Mouse (Mus musculus): ENCODE results near the gene Gm6367. TPM values are rescaled to one million over a fixed set of nuclear protein-coding genes. Genes with fewer than 3 reads are reported as not detected.
"Not testable (repeated sequence)": the region's sequence is repeated elsewhere in the genome, so short reads cannot be mapped to it uniquely, and the experiment has no call there.

Gene Gm6367
- not detected in 2 replicates for polyA plus RNA-seq (2012; rRNA removed)

DNA sequence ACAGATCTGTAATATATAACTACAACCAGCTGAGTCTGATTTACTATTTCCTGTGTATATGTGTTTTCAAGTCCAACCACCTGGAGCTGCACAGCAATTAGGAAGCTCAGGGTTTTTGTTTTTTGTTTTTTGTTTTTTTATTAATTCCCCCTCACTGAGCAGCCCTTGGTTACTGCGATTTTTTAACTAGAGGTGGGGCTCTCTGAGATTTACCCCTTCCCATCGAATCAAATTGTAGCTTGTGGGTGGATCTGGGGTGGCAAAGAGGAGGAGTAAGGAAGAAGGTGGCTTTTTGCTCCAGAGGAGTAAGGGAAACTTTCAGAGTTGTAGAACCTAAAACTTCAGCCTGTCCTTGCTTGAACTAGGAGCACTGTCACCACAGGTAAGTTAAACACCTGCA is at the start of gene Gm6367:
Gene Gm6367, plus strand, starts transcription at position 301 of the 400 bp plus-strand sequence.
- no CpG with 5 or more reads among the region's 2 CpGs for WGBS
- DNase-seq (ENCODE audit: low read depth, low spot score) = not testable (repeated sequence)

Other genes starting within 250 kb of the Gm6367 start
- 0.17 TPM in 1 of 2 replicates, not detected in the other for gene Gm3183, start 123.2 kb upstream of the Gm6367 start, polyA plus RNA-seq (2012; rRNA removed)
- not detected in 2 replicates for gene Gm7942, start 118.3 kb downstream of the Gm6367 start, polyA plus RNA-seq (2012; rRNA removed)
- gene Gm16513, start 194.0 kb downstream of the Gm6367 start, polyA plus RNA-seq (2012; rRNA removed) = not detected in 2 replicates